Mouse (Mus musculus) megakaryocyte, embryonic 14.5 days (primary cell): ENCODE measurements around the gene Tmem121b.

Source experiments
- FLI1 ChIP-seq: IDR thresholded peaks from 2 replicates; pipeline ENCODE4 v1.6.1; 2012; ENCODE audit warnings: low read length, inconsistent platforms, mixed read lengths
- GATA1 ChIP-seq: IDR thresholded peaks from 3 replicates; pipeline ENCODE4 v1.6.1; 2012; ENCODE audit warnings: mixed read lengths, low read length, inconsistent platforms, borderline replicate concordance

DNA sequence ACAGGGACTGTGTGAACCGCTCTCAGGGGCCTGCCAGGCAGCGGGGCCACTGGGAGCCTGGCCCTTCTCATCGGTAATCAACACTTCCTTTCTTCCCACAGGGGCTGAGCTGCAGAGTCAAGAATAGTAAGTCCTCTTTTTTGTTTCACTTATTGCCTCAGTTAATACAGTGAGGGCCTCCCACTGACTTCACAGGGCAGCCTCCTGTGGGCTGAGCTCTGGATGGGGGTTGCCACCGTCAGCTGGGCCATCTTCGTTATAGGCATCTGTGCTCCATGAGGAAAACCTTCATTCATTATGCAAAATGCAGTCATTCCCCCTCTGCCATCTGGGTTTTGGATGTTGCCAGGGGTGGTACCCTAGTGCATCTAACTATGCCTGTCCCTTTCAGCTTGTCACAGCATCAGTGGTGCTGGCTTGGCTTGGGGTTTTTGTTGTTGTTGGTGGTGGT is 21.6 kb downstream of the Tmem121b start:
- TF ChIP-seq FLI1 (no peak), GATA1 (no peak)
